Mouse (Mus musculus) heart, adult 11 months (tissue): ENCODE data around the gene Mc3r.

Experiments
- DNase-seq: peaks from one replicate; pipeline ENCODE4 v3.0.0; 2022

Gene Mc3r

GRCm38 (mm10) chr2:172256418-172256817 is 8.1 kb downstream of the Mc3r start:
- DNase-seq = no peak

GRCm38 (mm10) chr2:172256956-172257355 is 8.7 kb downstream of the Mc3r start:
- DNase-seq = no peak

- DNase-seq = no peak
These were observed 9.3 kb downstream of the Mc3r start for GRCm38 (mm10) chr2:172257471-172258065.

GRCm38 (mm10) chr2:172260064-172260463 is 11.8 kb downstream of the Mc3r start:
- no peak for DNase-seq

GRCm38 (mm10) chr2:172261441-172261840 is 13.1 kb downstream of the Mc3r start:
- no peak for DNase-seq

- DNase-seq = no peak
These were observed 14.9 kb downstream of the Mc3r start for GRCm38 (mm10) chr2:172263216-172263615.

- no peak for DNase-seq
These were observed 21.6 kb downstream of the Mc3r start for GRCm38 (mm10) chr2:172269907-172270306.

- DNase-seq = no peak
These were observed 22.2 kb downstream of the Mc3r start for GRCm38 (mm10) chr2:172270485-172270944.

- DNase-seq = no peak
These were observed 22.8 kb downstream of the Mc3r start for GRCm38 (mm10) chr2:172270974-172271697.

- DNase-seq = no peak
These were observed 26.4 kb downstream of the Mc3r start for GRCm38 (mm10) chr2:172274662-172275061.

- no peak for DNase-seq
These were observed 27.9 kb downstream of the Mc3r start for GRCm38 (mm10) chr2:172276155-172276554.

- no peak for DNase-seq
These were observed 30.7 kb downstream of the Mc3r start for GRCm38 (mm10) chr2:172278979-172279378.

- no peak for DNase-seq
These were observed 33.9 kb downstream of the Mc3r start for GRCm38 (mm10) chr2:172282071-172282710.

GRCm38 (mm10) chr2:172287715-172288114 is 39.4 kb downstream of the Mc3r start:
- DNase-seq = no peak

- no peak for DNase-seq
These were observed 40.7 kb downstream of the Mc3r start for GRCm38 (mm10) chr2:172288965-172289364.

- DNase-seq = no peak
These were observed 41.3 kb downstream of the Mc3r start for GRCm38 (mm10) chr2:172289632-172290031.

GRCm38 (mm10) chr2:172290474-172290873 is 42.2 kb downstream of the Mc3r start:
- no peak for DNase-seq

GRCm38 (mm10) chr2:172291025-172291424 is 42.7 kb downstream of the Mc3r start:
- no peak for DNase-seq

- no peak for DNase-seq
These were observed 43.6 kb downstream of the Mc3r start for GRCm38 (mm10) chr2:172291755-172292524.

GRCm38 (mm10) chr2:172292525-172293405 is 44.5 kb downstream of the Mc3r start:
- no peak for DNase-seq

- DNase-seq = no peak
These were observed 49.8 kb downstream of the Mc3r start for GRCm38 (mm10) chr2:172298083-172298482.

- no peak for DNase-seq
These were observed 50.2 kb downstream of the Mc3r start for GRCm38 (mm10) chr2:172298542-172298941.
